Mouse (Mus musculus) kidney, adult 2 months (tissue): ENCODE results near the gene Ino80d.

ENCODE experiments used
- CTCF ChIP-seq: fragments of 200-500 bp; conservative IDR thresholded peaks from 2 replicates; pipeline ENCODE4 v1.5.1; 2011; ENCODE audit warnings: low read depth, mild to moderate bottlenecking, control low read depth, low read length, moderate library complexity, mixed read lengths; ENCODE audit not compliant: insufficient read depth, insufficient read length
- POLR2A ChIP-seq: fragments of 200-500 bp; IDR thresholded peaks from one replicate; pipeline ENCODE4 v1.6.1; 2011; ENCODE audit warnings: low read depth, low read length, control low read depth

DNA sequence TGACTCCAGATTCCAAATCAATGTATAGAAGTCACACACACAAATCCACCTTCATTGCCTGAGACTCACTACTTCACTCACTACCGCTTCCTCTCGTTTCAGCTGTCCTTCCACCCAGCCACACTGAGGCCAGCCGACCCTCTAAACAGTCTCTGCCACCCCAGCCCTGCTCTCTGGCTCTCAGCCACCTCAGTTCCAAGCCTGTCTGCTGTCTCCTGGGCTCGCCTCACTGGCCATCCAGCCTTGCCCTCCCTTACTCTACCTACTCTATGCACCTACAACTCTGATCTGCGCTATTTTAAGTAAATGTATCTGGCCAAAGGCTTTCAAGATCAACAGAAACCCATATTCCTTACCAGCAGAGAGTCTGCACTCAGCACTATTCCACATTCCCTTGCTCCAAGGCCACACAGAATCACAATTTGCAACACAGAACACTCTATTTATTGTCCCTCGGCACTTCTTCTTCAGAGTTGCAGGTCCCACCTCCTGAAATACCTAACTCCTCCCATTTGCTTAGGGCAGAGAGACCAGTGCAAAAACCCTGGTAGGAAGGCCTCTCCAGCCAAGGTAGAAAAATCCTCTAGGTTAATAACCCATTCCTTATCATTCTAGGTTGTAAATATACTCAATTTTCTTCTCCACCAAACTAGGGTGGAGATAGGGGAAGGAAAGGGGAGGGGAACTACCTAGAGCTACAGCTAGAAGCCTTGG lies 6.7 kb downstream of the Ino80d start:
- TF ChIP-seq CTCF, result no peak
- TF ChIP-seq POLR2A, result no peak
